19 mouse cellular contexts compared by ENCODE assay signal in the genomic region with DNA sequence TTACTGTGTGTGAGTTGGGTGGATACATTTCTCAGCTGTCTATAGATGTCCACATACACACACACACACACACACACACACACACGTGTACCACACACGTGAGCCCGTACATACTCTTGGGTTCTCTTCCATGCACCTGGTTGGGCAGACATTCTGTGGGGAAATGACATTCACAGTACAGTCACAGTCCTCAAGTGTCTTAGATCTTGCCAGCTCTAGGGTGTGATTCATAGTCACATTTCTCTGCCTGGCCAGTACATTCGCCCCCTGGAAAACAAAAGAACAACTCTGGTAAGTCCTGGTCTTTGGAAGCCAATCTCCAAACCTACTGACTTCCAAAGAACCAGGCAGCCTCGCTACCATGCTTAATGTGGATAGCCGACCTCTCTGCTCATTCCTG.
DNase-seq lines count a peak whose midpoint lies in the region; ATAC-seq and TF ChIP-seq lines count a peak whose summit lies in the region.
"Had no signal": no experiment of that assay in that cellular context is flagged by ENCODE, and none has a peak within 500 bp of the region (broad histone marks: within the 10 kb centered on the region; RNA-seq: fewer than 3 reads in every experiment).

No protein-coding gene starts in this region.

- no peaks in the 10 kb centered on the region for H3K9me3 ChIP-seq in heart, embryonic 10.5 days
- H3K9me3 ChIP-seq: embryonic facial prominence, embryonic 10.5 days; heart, embryonic 13.5 days; hindbrain, embryonic 10.5 days had no signal

- H3K36me3 ChIP-seq in heart, embryonic 10.5 days: no peaks in the 10 kb centered on the region
- H3K36me3 ChIP-seq: embryonic facial prominence, embryonic 10.5 days; heart, embryonic 13.5 days; hindbrain, embryonic 10.5 days had no signal

- ATAC-seq in frontal cortex, adult (ENCODE audit: low TSS enrichment): peak; percentile 73
- ATAC-seq: forebrain, embryonic 14.5 days; intestine, embryonic 16.5 days had no signal

- H3K27ac ChIP-seq in heart, embryonic 10.5 days: peak overlapping the region; percentile 16; the same call in 1 of the 2 replicates
- peak overlapping the region; percentile 48; the same call in 1 of the 2 replicates for H3K27ac ChIP-seq in left cerebral cortex, adult 2 months
- H3K27ac ChIP-seq: embryonic facial prominence, embryonic 10.5 days; heart, embryonic 13.5 days; hindbrain, embryonic 10.5 days; hindbrain, embryonic 14.5 days had no signal

- TF ChIP-seq CTCF in left cerebral cortex, adult 2 months (IDR thresholded peaks at IDR 0.05): no peak

- intact Hi-C loops in heart, postnatal 25 days (cut with DNase I): no loop called here
- intact Hi-C loops in left cerebral cortex, adult 2 months (cut with DNase I): loop anchor here (5.0 kb wide), 1 partner anchor 76 kb away; the partner anchor contains the start of gene Xpr1
- intact Hi-C loops in left cerebral cortex, postnatal 4 days (cut with DNase I): no loop called here

- no peak overlapping the region for H3K4me3 ChIP-seq in heart, embryonic 10.5 days
- H3K4me3 ChIP-seq in left cerebral cortex, adult 2 months: no peak overlapping the region
- H3K4me3 ChIP-seq: embryonic facial prominence, embryonic 10.5 days; heart, embryonic 13.5 days; hindbrain, embryonic 10.5 days had no signal

- H3K27me3 ChIP-seq in heart, embryonic 10.5 days (ENCODE audit: insufficient read depth, poor library complexity, severe bottlenecking): no peaks in the 10 kb centered on the region
- H3K27me3 ChIP-seq: heart, embryonic 13.5 days had no signal

- H3K4me1 ChIP-seq in heart, embryonic 10.5 days: peaks cover 37% of the 10 kb centered on the region

- DNase-seq in frontal cortex, adult 2 months (ENCODE audit: extremely low spot score in 1 of 2, low spot score in 1 of 2): no peak
- no peak for DNase-seq in heart, embryonic 10.5 days (ENCODE audit: low spot score)
- DNase-seq in heart, postnatal 25 days (ENCODE audit: low spot score): no peak
- DNase-seq in left cerebral cortex, adult 2 months (ENCODE audit: extremely low spot score in 1 of 2, low spot score in 2 of 2): no peak
- DNase-seq in left cerebral cortex, postnatal 4 days: no peak
- peak; percentile 32 for DNase-seq in skeletal muscle tissue, adult 2 months (ENCODE audit: low read depth, low spot score)
- no peak for DNase-seq in ovary, adult 18-20 months (ENCODE audit: low spot score)
- DNase-seq: adrenal gland, postnatal 14 days; cerebellum, adult 2 months; cerebellum, postnatal 10 days; gastrocnemius, postnatal 25 days; kidney, adult 8-10 months had no signal

- 82% methylated on average over 6 of the region's 6 CpGs for WGBS in heart, embryonic 10.5 days
